Mouse (Mus musculus) myocyte (in vitro differentiated cells): Measurements from ENCODE around the gene Phkg1.

Source experiments
- CEBPB ChIP-seq: IDR thresholded peaks from 2 replicates; pipeline ENCODE4 v1.6.1; 2011; ENCODE audit warnings: mild to moderate bottlenecking, moderate library complexity; ENCODE audit not compliant: poor library complexity, insufficient read depth, severe bottlenecking
- MAX ChIP-seq: IDR thresholded peaks from one replicate; pipeline ENCODE4 v1.6.1; 2011; ENCODE audit warnings: low read depth, mild to moderate bottlenecking, control low read depth
- MYOD1 ChIP-seq, 3 experiments: IDR thresholded peaks; one replicate each; pipeline ENCODE4 v1.6.1; 2011; ENCODE audit warnings: control low read depth in 2 of 3, low read depth in 2 of 3, mild to moderate bottlenecking in 2 of 3, moderate library complexity in 1 of 3; ENCODE audit not compliant: insufficient read length in 2 of 3, control insufficient read depth in 1 of 3
- POLR2A ChIP-seq: IDR thresholded peaks from one replicate; pipeline ENCODE4 v1.6.1; 2011; ENCODE audit warnings: low read depth, mild to moderate bottlenecking, control low read depth, moderate library complexity; ENCODE audit not compliant: insufficient read length
- TCF12 ChIP-seq: IDR thresholded peaks from one replicate; pipeline ENCODE4 v1.6.1; 2011; ENCODE audit warnings: mild to moderate bottlenecking, control low read depth; ENCODE audit not compliant: poor library complexity, insufficient read depth, severe bottlenecking

DNA sequence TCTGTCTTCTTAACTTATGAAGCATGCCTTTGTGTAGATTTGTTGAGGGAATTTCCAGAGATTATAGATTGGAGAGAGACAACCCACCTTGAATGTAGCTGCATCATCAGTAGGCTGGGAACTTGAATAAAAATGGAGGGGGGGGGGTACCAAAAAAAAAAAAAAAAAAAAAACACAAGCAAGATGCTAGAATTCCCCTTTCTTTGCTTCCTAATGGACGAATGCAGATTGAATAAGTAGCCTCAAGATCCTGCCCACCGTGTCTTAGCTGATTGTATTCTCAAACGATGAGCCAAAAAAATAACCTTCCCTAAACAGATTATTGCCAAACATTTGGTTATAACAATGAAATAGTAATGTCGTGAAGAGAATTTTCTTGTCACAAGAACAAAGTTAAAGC lies 9.4 kb upstream of the Phkg1 start:
- TF ChIP-seq POLR2A (no peak), CEBPB (no peak), MYOD1 (IDR thresholded peaks at IDR 0.05; ENCODE audit: control insufficient read depth in 1 of 3, insufficient read length in 2 of 3, low read depth in 2 of 3) (no peak), MAX (no peak), TCF12 (no peak)
